Mouse (Mus musculus) E14TG2a.4 (cell line): ENCODE measurements around the gene Fntb.
A peak's percentile ranks its signal among the peaks of the same experiment; 100 is the strongest.

Source experiments
- H3K27me3 ChIP-seq: 2 replicates; pipeline ENCODE4 v1.6.1; 2014; ENCODE audit warnings: low read length, control low read depth; ENCODE audit not compliant: insufficient read depth
- H3K36me3 ChIP-seq: 2 replicates; pipeline ENCODE4 v1.6.1; 2014; ENCODE audit warnings: low read length, control low read depth; ENCODE audit not compliant: insufficient read depth
- H3K4me1 ChIP-seq: replicated peaks from 2 replicates; pipeline ENCODE4 v1.6.1; 2014; ENCODE audit warnings: low read depth, low read length, control low read depth
- H3K4me3 ChIP-seq: replicated peaks from 2 replicates; pipeline ENCODE4 v1.5.1; 2014; ENCODE audit warnings: mild to moderate bottlenecking, low read length
- H3K9me3 ChIP-seq: 2 replicates; pipeline ENCODE4 v1.6.1; 2014; ENCODE audit warnings: low read length, control low read depth
- CTCF ChIP-seq: conservative IDR thresholded peaks from 2 replicates; pipeline ENCODE4 v1.5.1; 2014; ENCODE audit warnings: low read length
- NANOG ChIP-seq: IDR thresholded peaks from 2 replicates; pipeline ENCODE4 v1.6.1; 2014; ENCODE audit warnings: borderline replicate concordance, low read length, mixed read lengths
- POU5F1 ChIP-seq: IDR thresholded peaks from 2 replicates; pipeline ENCODE4 v1.6.1; 2014; ENCODE audit warnings: low read length, borderline replicate concordance

Fntb gene

DNA sequence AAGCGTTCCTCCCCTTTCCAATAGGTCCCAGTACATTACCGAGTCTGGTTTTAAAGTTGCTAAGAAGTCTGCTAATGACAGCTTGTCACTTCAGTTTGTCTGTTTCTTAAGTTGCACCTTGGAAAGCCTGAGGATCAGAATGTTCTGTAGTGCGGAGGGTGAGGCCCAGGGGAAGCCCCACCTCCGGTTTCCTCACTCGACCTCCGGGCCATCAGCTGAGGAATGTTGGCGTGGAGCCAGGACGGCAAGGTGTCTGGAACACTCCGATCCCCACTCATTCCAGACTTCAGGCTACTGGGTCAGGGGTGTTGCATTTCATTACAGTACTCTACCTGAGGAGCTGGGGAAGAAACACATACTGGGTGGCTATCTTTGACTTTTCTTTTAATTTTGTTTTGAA is 118.4 kb downstream of the Fntb start:
- no peaks in the 10 kb centered on the region for H3K9me3 ChIP-seq
- TF ChIP-seq NANOG (peak; percentile 71), CTCF (no peak)
- no peaks in the 10 kb centered on the region for H3K27me3 ChIP-seq
- H3K36me3 ChIP-seq: peaks cover 17% of the 10 kb centered on the region
- H3K4me3 ChIP-seq: no peak overlapping the region
- H3K4me1 ChIP-seq: peaks cover 78% of the 10 kb centered on the region

DNA sequence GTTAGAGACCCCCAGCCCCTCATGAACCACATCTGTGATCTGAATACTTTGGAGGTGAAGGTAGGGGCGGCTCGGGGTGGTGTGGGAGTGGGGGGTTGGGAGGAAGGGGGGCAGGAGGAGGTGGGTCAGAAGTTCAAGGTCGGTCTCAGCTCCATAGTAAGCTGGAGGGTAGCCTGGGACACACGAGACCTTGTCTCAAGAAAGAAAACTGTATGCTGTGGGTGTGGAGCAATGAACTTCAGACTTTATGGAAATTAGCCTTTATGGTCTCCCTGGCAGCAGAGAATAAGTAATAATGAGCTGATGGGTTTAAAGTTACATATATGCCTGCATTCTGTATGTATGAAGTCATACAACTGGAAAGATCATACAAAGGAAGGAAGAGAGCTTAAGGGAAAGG is 119.7 kb downstream of the Fntb start:
- TF ChIP-seq CTCF (no peak), NANOG (no peak), POU5F1 (no peak)
- Histone ChIP-seq H3K9me3 (peaks cover 6% of the 10 kb centered on the region), H3K4me1 (peaks cover 78% of the 10 kb centered on the region)

DNA sequence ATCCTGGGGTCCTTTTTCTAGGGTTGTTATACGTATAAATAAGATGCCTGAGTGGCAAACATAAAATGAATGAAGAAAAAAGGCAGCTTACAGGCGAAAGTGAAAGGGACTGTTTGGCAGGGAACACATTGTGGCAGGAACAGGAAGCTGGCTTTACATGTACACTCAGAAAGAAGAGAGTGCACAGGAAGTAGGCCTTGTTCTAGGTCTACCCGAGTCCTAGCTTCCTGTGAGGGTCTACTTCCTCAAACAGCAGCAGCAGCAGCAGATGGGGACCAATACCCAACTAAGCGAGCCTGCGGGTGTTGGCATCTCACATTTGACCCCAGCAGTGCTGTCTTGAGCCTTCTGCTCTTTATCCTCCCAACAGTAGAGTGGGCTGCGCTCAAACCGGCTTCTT is 121.4 kb downstream of the Fntb start:
- no peak for TF ChIP-seq POU5F1
- no peak for TF ChIP-seq NANOG
- no peak for TF ChIP-seq CTCF
- Histone ChIP-seq H3K4me1 (peaks cover 72% of the 10 kb centered on the region), H3K27me3 (no peaks in the 10 kb centered on the region), H3K4me3 (no peak overlapping the region), H3K36me3 (peaks cover 40% of the 10 kb centered on the region), H3K9me3 (peaks cover 23% of the 10 kb centered on the region)

More for the DNA sequence above, 119.7 kb downstream of the Fntb start:
- Histone ChIP-seq H3K36me3 (peaks cover 23% of the 10 kb centered on the region), H3K4me3 (no peak overlapping the region), H3K27me3 (no peaks in the 10 kb centered on the region)

DNA sequence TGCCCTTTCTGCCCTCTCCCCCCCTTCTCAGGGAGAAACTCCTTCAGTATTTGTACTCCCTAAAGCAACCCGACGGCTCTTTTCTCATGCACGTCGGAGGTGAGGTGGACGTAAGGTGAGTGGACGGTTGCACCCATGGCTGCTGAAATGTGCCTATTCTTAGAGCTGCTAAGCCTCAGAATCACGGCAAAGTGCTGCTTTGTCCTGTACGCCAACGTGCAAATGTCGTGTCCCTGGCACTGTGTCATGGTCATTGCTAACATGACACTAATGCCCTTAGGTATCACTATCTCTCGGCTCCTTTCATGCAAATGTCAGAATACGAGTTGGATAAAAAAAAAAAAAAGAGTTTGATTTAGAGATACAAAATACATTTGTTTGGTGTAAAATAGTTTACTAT is 122.6 kb downstream of the Fntb start:
- Histone ChIP-seq H3K27me3 (no peaks in the 10 kb centered on the region), H3K9me3 (peaks cover 23% of the 10 kb centered on the region), H3K36me3 (peaks cover 48% of the 10 kb centered on the region), H3K4me3 (no peak overlapping the region), H3K4me1 (peaks cover 68% of the 10 kb centered on the region)
- TF ChIP-seq CTCF (no peak), POU5F1 (no peak), NANOG (no peak)

DNA sequence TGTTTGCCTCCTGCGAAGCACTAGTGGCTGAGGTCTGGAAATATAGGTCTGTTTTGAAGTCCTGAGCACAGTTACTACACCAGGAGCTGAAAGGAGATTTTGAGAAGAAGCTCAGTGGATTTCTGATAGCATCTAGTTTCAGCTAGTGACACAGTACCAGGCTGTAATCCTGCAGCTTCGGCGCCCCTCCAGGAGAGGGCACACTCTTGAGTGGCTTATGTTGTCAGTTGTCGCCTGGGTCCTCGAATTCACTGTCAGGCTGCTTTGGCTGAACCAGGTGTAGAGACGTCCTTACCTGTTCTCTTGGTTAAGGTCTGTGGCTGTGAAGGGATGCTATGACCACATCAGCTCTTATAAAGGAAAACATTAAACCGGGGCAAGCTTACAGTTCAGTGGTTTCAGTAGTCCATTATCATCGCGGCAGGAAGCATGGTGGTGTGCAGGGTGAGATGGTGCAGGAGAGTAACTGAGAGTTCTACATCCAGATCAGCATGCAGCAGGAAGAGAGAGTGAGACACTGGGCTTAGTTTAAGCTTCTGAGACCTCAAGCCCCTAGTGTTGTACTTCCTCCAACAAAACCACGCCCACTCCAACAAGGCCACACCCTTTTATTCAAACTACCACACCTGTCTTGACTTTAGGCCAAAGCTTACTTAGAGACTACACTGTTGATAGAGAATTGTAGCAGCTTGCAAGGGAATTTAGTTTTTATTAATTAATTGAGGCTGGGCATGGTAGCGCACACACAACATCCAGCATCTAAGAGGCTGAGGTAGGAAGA is 124.2 kb downstream of the Fntb start:
- Histone ChIP-seq H3K4me1 (peaks cover 70% of the 10 kb centered on the region), H3K4me3 (no peak overlapping the region)
- no peak for TF ChIP-seq NANOG
- 0 out of 2 replicates have a peak, but pooled peaks have one; percentile 8 for TF ChIP-seq CTCF

DNA sequence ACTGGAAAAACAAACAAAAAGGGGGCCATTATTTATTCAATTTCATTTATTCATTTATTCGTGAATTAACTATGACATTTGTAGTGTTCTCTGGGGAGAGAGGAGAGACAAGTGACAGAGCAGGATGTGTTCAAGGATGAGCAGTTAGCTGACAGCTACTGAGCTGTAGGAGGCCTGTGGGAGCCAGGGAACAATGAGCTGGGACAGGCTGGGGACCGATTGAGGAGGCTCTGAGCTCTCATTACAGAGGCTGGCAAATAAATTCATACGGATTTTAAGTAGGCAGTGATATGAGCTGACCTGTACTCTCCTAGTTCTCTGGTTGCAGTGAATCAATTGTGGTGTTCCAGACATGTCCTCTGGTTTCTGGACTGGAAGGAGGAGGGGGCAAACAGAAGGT is 125.8 kb downstream of the Fntb start:
- Histone ChIP-seq H3K4me3 (no peak overlapping the region), H3K4me1 (peaks cover 72% of the 10 kb centered on the region), H3K36me3 (peaks cover 48% of the 10 kb centered on the region), H3K9me3 (peaks cover 23% of the 10 kb centered on the region), H3K27me3 (no peaks in the 10 kb centered on the region)
- TF ChIP-seq CTCF: no peak
- no peak for TF ChIP-seq POU5F1
- no peak for TF ChIP-seq NANOG

More for the DNA sequence above, 124.2 kb downstream of the Fntb start:
- peaks cover 48% of the 10 kb centered on the region for H3K36me3 ChIP-seq
- H3K27me3 ChIP-seq: no peaks in the 10 kb centered on the region
- H3K9me3 ChIP-seq: peaks cover 23% of the 10 kb centered on the region

DNA sequence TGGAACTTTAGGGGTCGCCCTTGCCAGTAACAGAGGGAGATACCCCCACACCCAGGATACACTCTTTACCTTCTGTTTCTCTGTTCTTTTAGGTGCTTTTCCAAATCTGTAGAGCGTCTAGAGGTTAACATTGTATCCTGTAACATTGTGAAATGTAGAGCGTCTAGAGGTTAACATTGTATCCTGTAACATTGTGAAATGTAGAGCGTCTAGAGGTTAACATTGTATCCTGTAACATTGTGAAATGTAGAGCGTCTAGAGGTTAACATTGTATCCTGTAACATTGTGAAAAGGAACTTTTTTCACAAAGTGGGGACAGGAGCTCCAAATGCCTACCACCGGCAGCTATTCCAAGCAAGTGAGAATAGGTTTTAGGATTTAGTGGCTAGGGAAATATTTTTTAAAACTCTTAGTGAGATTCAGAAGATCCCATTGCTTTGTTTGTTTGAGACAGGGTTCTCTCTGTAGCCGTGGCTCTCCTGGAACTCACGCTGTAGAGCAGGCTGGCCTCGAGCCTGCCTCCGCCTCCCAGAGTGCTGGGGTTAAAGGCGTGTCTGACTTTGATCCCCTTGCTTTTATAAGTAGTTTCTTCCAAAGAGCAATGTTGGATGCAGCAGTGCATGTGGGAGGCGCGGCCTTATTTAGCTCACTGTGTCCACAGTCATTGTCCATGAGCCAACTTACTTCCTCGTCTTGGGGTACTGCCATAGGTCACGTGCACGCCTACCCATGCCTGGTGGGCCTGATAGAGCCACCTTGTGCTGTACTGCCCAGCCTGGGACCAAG is 127.7 kb downstream of the Fntb start:
- peaks cover 23% of the 10 kb centered on the region for H3K9me3 ChIP-seq
- no peak for TF ChIP-seq CTCF
- no peak for TF ChIP-seq NANOG
- TF ChIP-seq POU5F1: no peak
- no peak overlapping the region for H3K4me3 ChIP-seq
- H3K27me3 ChIP-seq: no peaks in the 10 kb centered on the region
- H3K4me1 ChIP-seq: peaks cover 73% of the 10 kb centered on the region
- peaks cover 46% of the 10 kb centered on the region for H3K36me3 ChIP-seq

DNA sequence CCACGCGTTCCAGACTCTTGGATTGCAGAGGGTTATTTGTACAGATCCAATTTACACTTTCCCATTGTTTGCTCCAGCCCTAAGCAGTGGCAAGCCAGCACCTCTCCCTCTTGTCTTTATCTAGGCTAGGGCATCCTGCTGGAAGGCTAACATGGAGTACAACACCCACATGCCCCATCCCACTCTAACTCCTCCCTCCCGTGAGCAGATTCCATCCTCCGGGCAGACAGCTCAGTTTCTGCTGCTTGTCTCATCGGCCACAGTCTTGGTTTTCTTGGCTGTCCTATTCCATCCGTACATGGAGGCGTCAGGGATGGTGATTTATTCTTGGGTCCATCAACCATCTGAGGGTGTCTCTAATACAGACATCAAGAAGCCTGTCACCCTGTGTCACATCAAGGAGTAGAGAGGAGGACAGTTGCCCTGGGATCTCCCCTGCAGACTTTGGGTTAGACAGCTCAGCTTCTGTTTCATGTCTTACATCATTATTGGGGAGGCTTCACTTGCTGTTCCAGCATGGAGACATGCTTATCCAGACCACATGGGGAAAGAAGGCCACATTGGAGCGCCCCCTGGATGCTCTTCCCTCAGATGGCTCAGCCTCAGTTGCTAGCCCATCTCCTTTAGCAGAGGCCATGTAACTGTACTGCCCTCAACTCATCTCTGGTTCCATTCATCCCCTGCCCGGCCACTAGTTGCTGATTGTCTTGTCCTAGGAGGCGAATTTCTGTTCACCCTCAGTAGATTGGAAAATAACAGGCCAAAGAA is 129.6 kb downstream of the Fntb start:
- Histone ChIP-seq H3K4me1 (peaks cover 79% of the 10 kb centered on the region), H3K27me3 (no peaks in the 10 kb centered on the region), H3K36me3 (peaks cover 46% of the 10 kb centered on the region), H3K4me3 (peak overlapping the region; percentile 17), H3K9me3 (peaks cover 19% of the 10 kb centered on the region)
- TF ChIP-seq CTCF (peak; percentile 43), POU5F1 (no peak)
